Mouse (Mus musculus) hindlimb bud, embryonic 11.5 days (tissue): ENCODE results near the gene Akap14.

Experiments used
- DNase-seq: peaks from one replicate; pipeline ENCODE4 v3.0.0-alpha.2; 2012; ENCODE audit warnings: low read depth, low spot score; ENCODE audit errors: extremely low spot score

Akap14 gene

DNA sequence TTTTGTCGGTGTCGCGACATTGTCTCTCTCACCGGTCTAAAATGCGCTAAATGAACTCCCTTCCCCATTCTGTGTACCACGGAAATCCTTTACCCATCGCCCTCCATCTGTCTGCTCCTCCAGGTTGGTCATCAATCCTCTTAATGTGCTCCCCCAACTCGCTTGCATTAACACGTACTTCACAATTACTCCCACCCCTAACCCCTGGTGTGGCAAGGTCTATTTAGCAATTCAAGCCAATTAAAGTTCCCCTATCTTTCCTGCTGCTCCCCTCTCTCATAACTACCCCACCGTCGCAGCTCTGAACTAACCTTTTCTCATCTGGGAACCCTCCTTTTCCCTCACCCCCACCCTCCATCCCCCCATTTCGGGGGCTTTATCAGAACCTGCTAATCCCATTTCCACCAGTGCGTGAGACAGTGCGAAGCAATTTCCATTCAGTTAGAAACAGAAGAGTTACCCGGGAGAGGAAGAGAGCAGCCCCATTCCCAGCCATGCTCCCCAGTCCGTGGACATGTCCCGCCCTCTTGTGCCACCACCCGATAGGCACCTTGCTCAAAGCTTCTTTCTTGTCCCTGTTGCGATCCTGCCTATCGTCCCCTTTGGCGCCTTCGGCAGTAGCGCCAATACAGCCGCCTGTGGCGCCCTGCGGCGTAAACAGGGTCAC, 59.0 kb downstream of the Akap14 start:
- no peak for DNase-seq

DNA sequence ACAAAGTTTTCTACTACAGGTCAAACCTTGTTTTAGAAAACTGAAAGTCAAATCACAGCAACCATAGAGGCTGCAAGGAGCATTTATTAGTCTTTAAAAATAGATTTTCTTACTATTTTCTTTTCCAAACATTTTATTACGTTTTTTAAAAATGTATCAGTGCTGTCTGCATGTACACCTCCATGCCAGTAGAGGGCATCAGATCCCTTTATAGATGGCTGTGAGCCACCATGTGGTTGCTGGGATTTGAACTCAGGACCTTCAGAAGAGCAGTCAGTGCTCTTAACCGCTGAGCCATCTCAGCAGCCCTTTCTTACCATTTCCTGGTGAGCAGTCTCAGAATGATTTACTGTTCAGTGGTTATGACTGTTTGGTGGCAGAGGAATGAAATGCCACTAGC, 64.8 kb downstream of the Akap14 start:
- DNase-seq = no peak
